Mouse (Mus musculus): ENCODE data around the gene Tmc3. TPM values are rescaled to one million over a fixed set of nuclear protein-coding genes. Genes with fewer than 3 reads are reported as not detected.

Gene Tmc3
- polyA plus RNA-seq, 1 experiment: not detected

DNA sequence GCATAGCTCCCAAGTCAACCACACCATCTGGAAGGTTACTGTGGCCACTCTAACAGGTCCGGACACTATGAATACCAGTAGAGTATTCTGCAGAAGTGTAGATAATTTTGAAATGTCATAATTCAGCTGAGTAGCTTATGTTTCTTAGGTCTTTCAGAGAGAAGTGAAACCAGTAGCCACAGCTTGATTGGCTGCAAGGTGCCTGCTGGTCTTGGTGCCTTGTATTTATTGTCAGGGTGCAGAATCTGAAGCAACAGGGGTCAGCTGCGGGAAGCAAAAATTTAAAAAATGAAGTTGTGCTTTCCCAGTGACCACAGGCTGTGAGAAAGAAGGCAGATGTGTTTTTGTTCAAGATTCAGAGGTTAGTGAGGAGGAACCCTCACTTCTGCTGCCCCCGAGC, 31.5 kb downstream of the Tmc3 start:
- H3K4me1 ChIP-seq (ENCODE audit: control insufficient read depth, insufficient read depth, insufficient read length, low read length): peaks cover 2% of the 10 kb centered on the region; the same call in 1 of the 2 replicates
- no peak overlapping the region for H3K27ac ChIP-seq (replicated peaks; ENCODE audit: low read depth, low read length)

DNA sequence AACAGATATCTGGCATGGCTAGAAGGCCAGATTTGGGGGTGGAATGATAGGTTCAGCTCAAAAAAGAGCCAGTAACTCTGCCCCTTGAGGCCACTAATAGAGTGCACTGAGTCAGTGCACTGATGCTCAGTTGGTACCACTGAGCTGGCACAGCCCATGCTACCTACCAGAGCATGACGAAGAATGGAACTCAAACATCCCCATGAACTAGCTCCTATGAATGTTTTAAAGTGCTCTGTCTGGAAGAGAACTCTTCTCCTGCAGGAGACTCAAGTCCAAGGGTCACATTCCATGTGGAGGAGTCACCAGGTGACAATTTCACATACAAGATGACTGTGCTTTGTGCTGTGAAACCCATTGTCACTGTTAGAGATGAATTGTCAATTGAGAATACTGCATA, 34.0 kb downstream of the Tmc3 start:
- H3K4me3 ChIP-seq (ENCODE audit: insufficient read depth, low read depth, low read length): no peak overlapping the region
- peaks cover 2% of the 10 kb centered on the region; the same call in 1 of the 2 replicates for H3K4me1 ChIP-seq (ENCODE audit: control insufficient read depth, insufficient read depth, insufficient read length, low read length)
- no peak overlapping the region for H3K27ac ChIP-seq (replicated peaks; ENCODE audit: low read depth, low read length)

More for the DNA sequence above, 31.5 kb downstream of the Tmc3 start:
- no peak overlapping the region for H3K4me3 ChIP-seq (ENCODE audit: insufficient read depth, low read depth, low read length)

DNA sequence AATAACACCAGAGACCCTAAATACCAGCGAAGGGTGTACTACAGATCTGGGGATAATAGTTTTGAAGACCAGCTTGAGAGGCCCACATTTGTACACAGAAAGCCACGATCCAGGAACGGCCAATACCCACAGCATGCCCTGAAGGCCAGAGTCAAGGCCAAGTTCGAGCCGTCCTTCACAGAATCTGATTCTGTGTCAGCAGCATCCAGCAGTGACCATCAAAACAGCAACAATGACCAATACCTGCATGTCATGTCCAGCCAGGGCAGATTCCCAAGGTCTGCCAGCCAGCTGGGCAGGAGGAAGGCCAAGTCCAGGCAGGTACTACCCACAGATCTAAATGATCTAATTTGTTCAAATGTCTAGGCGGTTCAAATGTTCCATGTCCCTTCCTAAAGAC, 37.9 kb downstream of the Tmc3 start:
- Histone ChIP-seq H3K27ac (replicated peaks; ENCODE audit: low read depth, low read length) (no peak overlapping the region), H3K4me3 (ENCODE audit: insufficient read depth, low read depth, low read length) (no peak overlapping the region), H3K4me1 (ENCODE audit: control insufficient read depth, insufficient read depth, insufficient read length, low read length) (peaks cover 2% of the 10 kb centered on the region; the same call in 1 of the 2 replicates)

DNA sequence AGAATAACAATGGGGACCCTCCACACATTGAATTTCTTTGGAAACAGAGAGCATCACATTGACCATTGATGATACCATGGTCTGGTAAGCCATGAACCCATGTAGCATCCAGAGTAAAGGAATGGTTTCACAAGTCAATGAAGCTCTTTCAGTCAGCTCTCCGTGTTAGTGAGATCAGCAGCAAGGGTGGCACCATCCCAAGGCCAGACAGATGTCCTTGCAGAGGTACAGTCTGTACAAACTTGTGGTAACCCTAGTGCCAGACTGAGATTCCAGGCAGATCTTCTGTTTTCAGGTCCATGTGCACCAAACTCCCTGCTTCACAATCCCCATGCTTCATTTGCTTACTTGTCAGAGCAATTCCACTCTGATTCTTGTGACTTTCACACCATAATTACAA, 39.3 kb downstream of the Tmc3 start:
- Histone ChIP-seq H3K4me3 (ENCODE audit: insufficient read depth, low read depth, low read length) (no peak overlapping the region), H3K4me1 (ENCODE audit: control insufficient read depth, insufficient read depth, insufficient read length, low read length) (no peaks in the 10 kb centered on the region), H3K27ac (replicated peaks; ENCODE audit: low read depth, low read length) (no peak overlapping the region)

DNA sequence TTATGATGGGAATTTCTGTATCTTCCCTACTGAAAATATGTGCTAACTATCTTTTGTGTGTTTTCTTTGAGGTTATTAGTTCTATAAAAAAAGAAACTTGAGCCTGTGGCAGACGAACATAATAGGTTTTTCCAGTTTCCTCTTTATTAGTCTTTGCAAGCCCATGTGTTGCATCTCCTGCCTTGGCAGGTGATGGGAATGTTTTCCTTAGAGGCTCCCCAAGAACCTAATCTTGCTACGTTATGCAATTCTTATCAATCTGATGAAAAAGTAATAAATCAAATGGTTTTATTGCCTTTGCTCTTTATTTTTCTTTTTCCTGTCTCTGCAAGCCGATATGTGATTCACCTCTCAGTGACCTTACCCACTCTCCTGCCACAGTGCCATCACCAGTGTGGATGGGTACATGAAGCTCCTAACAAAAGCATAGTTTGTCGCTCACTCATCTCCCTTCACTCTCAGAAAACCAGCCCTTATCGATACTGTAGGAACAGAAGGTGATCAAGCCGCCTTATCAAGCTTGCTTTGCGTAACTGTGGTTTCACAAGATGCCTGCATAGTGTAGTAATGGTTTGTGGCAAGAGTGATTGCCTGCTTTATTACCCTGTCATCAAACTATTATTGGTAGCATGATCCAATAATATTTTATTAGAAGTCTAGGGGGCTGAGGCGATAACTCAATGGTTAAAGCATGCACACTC, 42.0 kb downstream of the Tmc3 start:
- Histone ChIP-seq H3K4me3 (ENCODE audit: insufficient read depth, low read depth, low read length) (no peak overlapping the region), H3K27ac (replicated peaks; ENCODE audit: low read depth, low read length) (no peak overlapping the region), H3K4me1 (ENCODE audit: control insufficient read depth, insufficient read depth, insufficient read length, low read length) (no peaks in the 10 kb centered on the region)

DNA sequence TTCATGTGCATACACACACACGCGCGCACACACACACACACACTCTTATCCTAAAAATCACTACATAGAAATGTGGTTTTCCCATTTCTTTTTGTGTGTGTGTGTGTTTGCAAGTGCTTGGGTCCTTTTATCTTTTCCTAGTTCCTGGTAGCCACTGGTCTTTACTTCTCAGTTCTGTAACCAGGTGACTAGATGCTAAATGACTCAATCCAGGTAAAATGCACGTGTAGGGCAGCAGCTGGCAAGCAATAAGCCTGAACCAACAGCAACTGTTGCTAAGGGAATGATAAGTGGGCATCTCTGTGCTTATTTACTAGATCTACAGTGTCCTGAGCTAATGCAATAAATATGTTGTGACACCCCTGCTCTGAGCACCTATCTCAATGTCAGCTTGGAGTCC, 42.6 kb downstream of the Tmc3 start:
- Histone ChIP-seq H3K27ac (replicated peaks; ENCODE audit: low read depth, low read length) (no peak overlapping the region), H3K4me3 (ENCODE audit: insufficient read depth, low read depth, low read length) (no peak overlapping the region), H3K4me1 (ENCODE audit: control insufficient read depth, insufficient read depth, insufficient read length, low read length) (no peaks in the 10 kb centered on the region)

DNA sequence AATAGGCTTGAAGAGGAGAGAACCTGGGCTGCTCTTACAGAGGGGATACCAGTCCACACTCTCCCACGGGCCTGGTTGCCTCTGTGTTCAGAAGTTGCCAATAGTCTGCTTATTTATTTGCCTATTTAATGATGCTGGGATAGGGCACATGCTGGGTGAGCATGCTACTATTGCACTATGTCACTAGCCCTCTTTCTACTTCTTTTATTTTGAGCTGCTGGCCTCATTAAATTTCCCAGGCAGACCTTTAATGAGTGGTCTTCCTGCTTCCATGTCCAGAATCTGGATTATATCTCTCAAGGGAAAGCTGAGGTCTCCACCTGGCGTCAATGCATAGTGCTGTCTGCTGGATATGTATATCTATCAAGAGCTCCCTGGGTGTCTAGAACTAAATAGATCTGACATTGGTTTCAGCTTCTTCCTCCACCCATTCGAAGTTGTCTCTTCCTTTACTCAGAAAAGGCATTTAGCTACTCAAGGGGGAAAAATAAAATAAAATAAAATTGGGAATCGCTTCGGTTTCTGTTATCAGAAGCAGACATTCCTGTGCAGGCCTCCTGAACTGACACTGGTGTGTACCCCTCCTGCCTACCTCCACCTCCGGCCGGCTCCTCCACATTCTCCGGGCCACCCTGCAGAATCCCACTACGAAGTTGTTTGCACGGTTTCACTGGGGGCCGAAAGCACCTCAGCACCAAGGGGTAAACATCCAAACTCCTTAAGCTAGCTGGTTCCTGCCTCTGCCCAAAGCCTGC, 46.5 kb downstream of the Tmc3 start:
- Histone ChIP-seq H3K4me1 (ENCODE audit: control insufficient read depth, insufficient read depth, insufficient read length, low read length) (peaks cover 7% of the 10 kb centered on the region), H3K27ac (replicated peaks; ENCODE audit: low read depth, low read length) (no peak overlapping the region)

DNA sequence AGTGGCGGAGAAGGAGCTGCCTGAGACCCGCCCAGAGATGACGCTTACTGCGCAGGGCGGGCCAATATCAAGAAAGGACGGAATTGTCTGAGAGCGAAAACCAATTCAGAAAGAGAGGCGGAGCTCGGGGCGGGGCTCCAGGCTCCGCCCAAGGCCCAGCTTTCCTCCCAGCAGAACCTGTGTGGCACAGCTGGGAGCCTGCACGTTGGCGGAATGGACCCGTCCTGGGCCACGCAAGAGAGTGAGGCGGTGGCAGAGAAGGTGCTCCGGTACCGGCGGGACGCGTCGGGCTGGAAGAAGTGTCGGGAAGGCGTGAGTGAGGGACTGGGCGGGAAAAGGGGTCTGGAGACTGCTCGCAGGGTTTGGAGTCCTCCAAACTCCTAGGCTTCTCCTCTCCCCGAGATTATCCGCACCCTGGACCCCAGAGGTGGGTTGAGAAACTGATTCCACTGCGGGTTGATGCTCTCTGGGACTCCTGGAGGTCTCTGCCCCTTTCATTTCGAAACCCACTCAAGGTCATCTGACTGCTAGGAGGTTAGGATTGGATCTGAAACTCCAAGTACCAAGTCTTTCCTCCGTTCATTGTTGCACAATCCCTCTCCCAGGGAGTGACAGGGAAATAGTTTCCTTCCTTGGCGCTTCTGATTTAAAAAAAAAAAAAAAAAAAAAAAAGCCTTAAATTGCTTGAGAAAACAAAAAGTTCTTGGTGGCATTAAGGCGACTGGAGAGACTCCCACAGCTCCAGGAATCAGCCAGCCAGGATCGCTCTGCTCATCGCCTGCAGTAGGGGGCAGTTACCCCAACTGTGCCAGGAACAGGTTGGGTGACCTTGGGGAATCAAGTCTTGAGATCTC, 47.3 kb downstream of the Tmc3 start, which contains the start of gene Stard5:
Gene Stard5 (plus strand): TSS at position 132 of the 854 bp plus-strand sequence.
- Histone ChIP-seq H3K4me1 (ENCODE audit: control insufficient read depth, insufficient read depth, insufficient read length, low read length) (peaks cover 7% of the 10 kb centered on the region), H3K27ac (replicated peaks; ENCODE audit: low read depth, low read length) (peak within 1 kb of the TSS; percentile 81), H3K4me3 (ENCODE audit: insufficient read depth, low read depth, low read length) (peak within 1 kb of the TSS; percentile 78)

More for the DNA sequence above, 46.5 kb downstream of the Tmc3 start:
- H3K4me3 ChIP-seq (ENCODE audit: insufficient read depth, low read depth, low read length): peak overlapping the region; percentile 67

DNA sequence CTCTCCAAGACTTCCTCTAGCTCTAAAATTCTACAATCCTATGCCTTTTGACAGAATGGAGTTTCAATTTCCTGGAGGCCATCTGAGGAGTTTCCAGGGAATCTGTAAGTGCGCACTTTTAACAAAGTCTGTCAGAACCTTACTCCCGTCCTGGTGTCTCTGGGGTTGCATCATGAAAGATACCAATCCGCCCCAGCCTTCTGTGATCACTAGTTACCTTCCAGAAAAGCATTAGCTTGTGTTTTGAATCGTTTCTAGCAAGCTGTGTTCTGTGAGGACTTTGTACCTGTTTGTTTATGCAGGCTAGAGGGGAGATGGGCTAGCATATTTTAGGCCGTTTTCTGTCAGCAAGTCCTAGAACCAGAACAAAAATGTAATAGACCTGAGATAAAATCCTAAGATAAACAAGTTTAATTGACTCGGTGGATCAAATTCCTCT, 48.0 kb downstream of the Tmc3 start:
- H3K4me3 ChIP-seq (ENCODE audit: insufficient read depth, low read depth, low read length): peak overlapping the region; percentile 78
- H3K27ac ChIP-seq (replicated peaks; ENCODE audit: low read depth, low read length): no peak overlapping the region
- peaks cover 7% of the 10 kb centered on the region for H3K4me1 ChIP-seq (ENCODE audit: control insufficient read depth, insufficient read depth, insufficient read length, low read length)

DNA sequence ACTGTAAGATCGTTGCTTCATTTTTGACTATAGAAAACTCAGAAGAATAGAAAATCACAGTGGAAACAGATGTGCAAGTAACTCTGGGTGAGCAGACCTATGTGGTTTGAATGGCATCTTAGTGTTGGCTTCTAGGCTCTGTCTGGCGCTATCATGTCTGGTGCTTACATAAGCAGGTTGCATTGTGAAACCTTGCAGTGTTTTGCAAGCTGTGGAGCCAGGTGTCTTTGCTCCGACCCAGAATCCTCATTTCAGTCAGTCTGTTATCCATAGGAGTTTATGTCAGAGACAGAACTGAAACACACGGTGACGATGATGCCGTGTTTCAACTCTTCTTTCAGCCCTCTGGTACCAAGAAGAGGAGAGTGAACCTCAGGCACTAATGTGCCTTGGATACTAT, 49.1 kb downstream of the Tmc3 start:
- no peak overlapping the region for H3K4me3 ChIP-seq (ENCODE audit: insufficient read depth, low read depth, low read length)
- peaks cover 7% of the 10 kb centered on the region for H3K4me1 ChIP-seq (ENCODE audit: control insufficient read depth, insufficient read depth, insufficient read length, low read length)
- H3K27ac ChIP-seq (replicated peaks; ENCODE audit: low read depth, low read length): no peak overlapping the region

DNA sequence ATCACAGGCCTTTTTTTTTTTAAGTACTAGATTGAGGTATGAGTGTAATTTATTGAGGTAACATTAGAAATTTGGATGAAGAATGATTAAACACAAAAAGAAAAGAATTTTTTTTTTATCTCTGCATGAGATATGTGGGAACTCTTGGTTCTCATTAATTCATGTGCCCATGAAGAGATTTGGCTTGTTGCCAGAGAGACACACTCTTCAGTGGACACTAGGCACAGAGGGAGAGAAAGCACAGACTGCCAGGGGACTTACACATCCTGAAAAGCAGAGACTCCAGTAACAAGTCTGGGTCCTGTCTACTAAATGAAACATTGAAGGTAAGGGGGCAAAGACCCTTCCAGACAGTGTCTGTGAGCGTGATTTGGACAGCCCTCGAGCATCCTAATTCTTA, 51.0 kb downstream of the Tmc3 start:
- H3K4me3 ChIP-seq (ENCODE audit: insufficient read depth, low read depth, low read length): no peak overlapping the region
- H3K27ac ChIP-seq (replicated peaks; ENCODE audit: low read depth, low read length): no peak overlapping the region

DNA sequence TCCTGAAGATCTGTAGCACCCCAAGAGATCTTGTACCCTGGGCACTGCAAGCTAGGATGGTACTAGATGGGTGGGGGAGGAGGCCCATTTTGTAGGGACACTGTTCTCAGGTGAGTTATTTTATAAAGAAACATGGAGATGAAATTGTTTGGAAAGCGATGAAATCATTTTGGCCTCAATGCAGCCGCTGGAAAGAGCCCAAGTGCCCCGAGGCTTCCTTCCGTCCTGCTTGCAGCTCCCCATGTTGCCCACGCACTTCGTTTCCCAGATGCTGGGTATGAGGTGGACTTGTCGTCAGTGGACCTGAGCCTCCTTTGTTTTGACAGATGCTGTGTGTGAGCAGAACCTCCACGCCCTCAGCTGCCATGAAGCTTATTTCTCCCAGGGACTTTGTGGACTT, 51.7 kb downstream of the Tmc3 start:
- Histone ChIP-seq H3K27ac (replicated peaks; ENCODE audit: low read depth, low read length) (no peak overlapping the region), H3K4me3 (ENCODE audit: insufficient read depth, low read depth, low read length) (no peak overlapping the region), H3K4me1 (ENCODE audit: control insufficient read depth, insufficient read depth, insufficient read length, low read length) (peaks cover 7% of the 10 kb centered on the region)

More for the DNA sequence above, 51.0 kb downstream of the Tmc3 start:
- H3K4me1 ChIP-seq (ENCODE audit: control insufficient read depth, insufficient read depth, insufficient read length, low read length): peaks cover 7% of the 10 kb centered on the region

DNA sequence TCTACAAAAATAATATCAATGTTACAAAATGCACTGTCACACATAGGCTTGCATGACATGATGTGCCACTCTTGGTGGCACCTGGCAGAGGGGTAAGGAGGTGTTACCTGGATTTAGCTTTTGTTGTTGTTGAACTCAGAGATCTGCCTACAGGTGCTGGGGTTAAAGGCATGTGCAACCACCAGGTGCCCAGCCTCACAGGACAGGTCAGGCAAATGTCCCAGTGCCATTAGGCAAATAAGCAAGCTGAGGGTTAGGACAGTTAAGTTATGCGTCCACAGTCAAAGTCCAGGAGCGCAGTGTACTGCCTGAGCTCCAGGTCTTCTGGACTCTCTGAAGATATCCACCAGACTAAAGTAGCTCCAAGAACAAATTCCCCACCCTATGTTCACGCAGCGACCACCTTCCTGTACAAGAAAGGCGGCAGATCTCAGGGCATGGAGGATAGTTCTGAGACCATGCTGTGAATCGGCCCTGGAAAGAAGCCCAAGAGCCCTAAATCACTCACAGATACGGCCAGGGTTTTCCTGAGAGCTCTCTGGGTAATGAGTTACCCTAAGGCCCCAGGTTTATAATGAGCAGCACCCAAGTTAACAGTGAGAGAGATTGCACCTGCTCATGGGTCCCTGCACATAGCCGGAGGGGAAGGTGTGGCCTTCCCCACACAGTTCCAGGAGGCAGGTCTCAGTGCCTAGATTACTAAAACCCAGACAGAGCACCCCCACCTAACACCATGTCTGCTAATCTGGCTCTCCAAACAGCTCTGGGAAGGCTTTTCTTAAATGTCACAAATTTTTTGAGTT, 53.3 kb downstream of the Tmc3 start:
- Histone ChIP-seq H3K27ac (replicated peaks; ENCODE audit: low read depth, low read length) (no peak overlapping the region), H3K4me1 (ENCODE audit: control insufficient read depth, insufficient read depth, insufficient read length, low read length) (peaks cover 6% of the 10 kb centered on the region), H3K4me3 (ENCODE audit: insufficient read depth, low read depth, low read length) (no peak overlapping the region)

DNA sequence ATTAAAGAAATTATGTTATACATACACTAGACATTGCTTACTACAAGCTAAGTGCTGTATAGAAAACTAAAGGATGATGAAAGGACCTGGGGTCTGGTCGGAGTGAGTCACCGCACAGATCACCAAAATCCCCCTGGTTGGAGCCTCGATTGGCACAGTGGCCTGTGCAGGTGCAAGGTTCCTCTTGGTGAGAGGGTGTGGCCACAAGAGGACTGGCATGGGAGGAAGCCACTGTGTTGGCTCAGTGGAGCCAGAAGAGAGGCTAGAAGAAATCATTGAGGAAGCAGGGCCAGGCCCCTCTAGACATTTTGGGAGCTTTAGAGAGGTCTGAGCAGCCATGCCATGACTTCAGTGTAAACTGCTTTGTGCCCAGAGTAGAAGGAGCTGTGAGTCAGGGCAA, 54.4 kb downstream of the Tmc3 start:
- no peak overlapping the region for H3K27ac ChIP-seq (replicated peaks; ENCODE audit: low read depth, low read length)

More for the DNA sequence above, 54.4 kb downstream of the Tmc3 start:
- Histone ChIP-seq H3K4me1 (ENCODE audit: control insufficient read depth, insufficient read depth, insufficient read length, low read length) (no peaks in the 10 kb centered on the region), H3K4me3 (ENCODE audit: insufficient read depth, low read depth, low read length) (no peak overlapping the region)

Data from brown adipose tissue, adult 24 weeks (tissue).